Mouse (Mus musculus): ENCODE measurements around the gene Sp1. TPM values are rescaled to one million over a fixed set of nuclear protein-coding genes. Genes with fewer than 3 reads are reported as not detected.

Sp1 gene
- total and polyA plus RNA-seq, 2 experiments from 2014 or later = 3.1 to 32.1 TPM

- H3K27me3 ChIP-seq (ENCODE audit: control insufficient read depth, insufficient read depth, low read length) = no peaks in the 10 kb centered on the region
- peak overlapping the region; percentile 96 for H3K27ac ChIP-seq (ENCODE audit: low read depth)
- TF ChIP-seq CTCF (IDR thresholded peaks at IDR 0.05; ENCODE audit: low read depth) (no peak; the same call in 1 of the 2 replicates), EP300 (IDR thresholded peaks at IDR 0.05; ENCODE audit: low read depth) (0 out of 2 replicates have a peak, but pooled peaks have one; percentile 22)
- no peaks in the 10 kb centered on the region for H3K9me3 ChIP-seq (replicated peaks; ENCODE audit: control insufficient read depth, low read length)
- DNase-seq (ENCODE audit: low spot score) = peak; percentile 77
- 0% methylated on average over 30 of the region's 67 CpGs for WGBS
- peak overlapping the region; percentile 87 for H3K4me3 ChIP-seq (ENCODE audit: low read depth, low read length)
- ATAC-seq (ENCODE audit: insufficient read depth, low read depth) = peak; percentile 72
- H3K36me3 ChIP-seq (replicated peaks; ENCODE audit: control insufficient read depth, insufficient read depth, low read length) = peaks cover 22% of the 10 kb centered on the region
- peak overlapping the region; percentile 64 for H3K4me2 ChIP-seq (ENCODE audit: low read depth, low read length)
- H3K4me1 ChIP-seq (ENCODE audit: control insufficient read depth, insufficient read depth) = peaks cover 14% of the 10 kb centered on the region
- H3K9ac ChIP-seq (replicated peaks; ENCODE audit: low read depth, low read length) = peak overlapping the region; percentile 93
Measured at GRCm38 (mm10) chr15:102470605-102471294, 64.8 kb downstream of the Sp1 start.

GRCm38 (mm10) chr15:102471295-102471645 lies 65.3 kb downstream of the Sp1 start:
- peaks cover 28% of the 10 kb centered on the region for H3K36me3 ChIP-seq (replicated peaks; ENCODE audit: control insufficient read depth, insufficient read depth, low read length)
- H3K9ac ChIP-seq (replicated peaks; ENCODE audit: low read depth, low read length) = peak overlapping the region; percentile 93
- DNase-seq (ENCODE audit: low spot score) (peak; percentile 74), ATAC-seq (ENCODE audit: insufficient read depth, low read depth) (0 out of 2 replicates have a peak, but pooled peaks have one; percentile 3)
- peaks cover 14% of the 10 kb centered on the region for H3K4me1 ChIP-seq (ENCODE audit: control insufficient read depth, insufficient read depth)
- no peaks in the 10 kb centered on the region for H3K27me3 ChIP-seq (ENCODE audit: control insufficient read depth, insufficient read depth, low read length)
- peak overlapping the region; percentile 64 for H3K4me2 ChIP-seq (ENCODE audit: low read depth, low read length)
- TF ChIP-seq EP300 (IDR thresholded peaks at IDR 0.05; ENCODE audit: low read depth) (no peak), CTCF (IDR thresholded peaks at IDR 0.05; ENCODE audit: low read depth) (no peak)
- no peaks in the 10 kb centered on the region for H3K9me3 ChIP-seq (replicated peaks; ENCODE audit: control insufficient read depth, low read length)
- peak overlapping the region; percentile 87 for H3K4me3 ChIP-seq (ENCODE audit: low read depth, low read length)
- peak overlapping the region; percentile 96 for H3K27ac ChIP-seq (ENCODE audit: low read depth)
- 1% methylated on average over 10 of the region's 10 CpGs for WGBS

- DNase-seq (ENCODE audit: low spot score) (no peak), ATAC-seq (ENCODE audit: insufficient read depth, low read depth) (no peak)
- Histone ChIP-seq H3K36me3 (replicated peaks; ENCODE audit: control insufficient read depth, insufficient read depth, low read length) (peaks cover 32% of the 10 kb centered on the region), H3K27me3 (ENCODE audit: control insufficient read depth, insufficient read depth, low read length) (no peaks in the 10 kb centered on the region), H3K4me1 (ENCODE audit: control insufficient read depth, insufficient read depth) (peaks cover 14% of the 10 kb centered on the region), H3K9me3 (replicated peaks; ENCODE audit: control insufficient read depth, low read length) (no peaks in the 10 kb centered on the region), H3K4me3 (ENCODE audit: low read depth, low read length) (peak overlapping the region; percentile 87), H3K27ac (ENCODE audit: low read depth) (peak overlapping the region; percentile 96; the same call in 1 of the 2 replicates), H3K4me2 (ENCODE audit: low read depth, low read length) (peak overlapping the region; percentile 64), H3K9ac (replicated peaks; ENCODE audit: low read depth, low read length) (peak overlapping the region; percentile 93; the same call in 1 of the 2 replicates)
- TF ChIP-seq EP300 (IDR thresholded peaks at IDR 0.05; ENCODE audit: low read depth) (no peak), CTCF (IDR thresholded peaks at IDR 0.05; ENCODE audit: low read depth) (no peak)
Measured at GRCm38 (mm10) chr15:102471727-102472126, 65.8 kb downstream of the Sp1 start.

GRCm38 (mm10) chr15:102473246-102473645 lies 67.3 kb downstream of the Sp1 start:
- Histone ChIP-seq H3K9me3 (replicated peaks; ENCODE audit: control insufficient read depth, low read length) (no peaks in the 10 kb centered on the region), H3K9ac (replicated peaks; ENCODE audit: low read depth, low read length) (no peak overlapping the region), H3K27me3 (ENCODE audit: control insufficient read depth, insufficient read depth, low read length) (no peaks in the 10 kb centered on the region), H3K4me2 (ENCODE audit: low read depth, low read length) (peak overlapping the region; percentile 64; the same call in 1 of the 2 replicates), H3K4me1 (ENCODE audit: control insufficient read depth, insufficient read depth) (peaks cover 14% of the 10 kb centered on the region), H3K36me3 (replicated peaks; ENCODE audit: control insufficient read depth, insufficient read depth, low read length) (peaks cover 47% of the 10 kb centered on the region), H3K27ac (ENCODE audit: low read depth) (no peak overlapping the region), H3K4me3 (ENCODE audit: low read depth, low read length) (no peak overlapping the region)
- 47% methylated on average over 2 of the region's 2 CpGs for WGBS
- DNase-seq (ENCODE audit: low spot score) (no peak), ATAC-seq (ENCODE audit: insufficient read depth, low read depth) (no peak)
- TF ChIP-seq EP300 (IDR thresholded peaks at IDR 0.05; ENCODE audit: low read depth) (no peak), CTCF (IDR thresholded peaks at IDR 0.05; ENCODE audit: low read depth) (no peak)

GRCm38 (mm10) chr15:102474520-102474919 lies 68.6 kb downstream of the Sp1 start:
- H3K4me3 ChIP-seq (ENCODE audit: low read depth, low read length) = no peak overlapping the region
- H3K36me3 ChIP-seq (replicated peaks; ENCODE audit: control insufficient read depth, insufficient read depth, low read length) = peaks cover 60% of the 10 kb centered on the region
- 80% methylated on average over 2 of the region's 2 CpGs for WGBS
- H3K9ac ChIP-seq (replicated peaks; ENCODE audit: low read depth, low read length) = no peak overlapping the region
- peaks cover 14% of the 10 kb centered on the region for H3K4me1 ChIP-seq (ENCODE audit: control insufficient read depth, insufficient read depth)
- DNase-seq (ENCODE audit: low spot score) (no peak), ATAC-seq (ENCODE audit: insufficient read depth, low read depth) (no peak)
- no peaks in the 10 kb centered on the region for H3K9me3 ChIP-seq (replicated peaks; ENCODE audit: control insufficient read depth, low read length)
- no peak overlapping the region for H3K27ac ChIP-seq (ENCODE audit: low read depth)
- TF ChIP-seq CTCF (IDR thresholded peaks at IDR 0.05; ENCODE audit: low read depth) (no peak), EP300 (IDR thresholded peaks at IDR 0.05; ENCODE audit: low read depth) (no peak)
- H3K4me2 ChIP-seq (ENCODE audit: low read depth, low read length) = no peak overlapping the region
- H3K27me3 ChIP-seq (ENCODE audit: control insufficient read depth, insufficient read depth, low read length) = no peaks in the 10 kb centered on the region

All from heart, postnatal 0 days (tissue).